In genomic region chr12:86831591-86832550, GRCm38 (mm10) we compare ENCODE assay signal across 8 mouse cellular contexts. TPM values are rescaled to one million over a fixed set of nuclear protein-coding genes. Genes with fewer than 3 reads are reported as not detected.
DNase-seq lines count a peak whose midpoint lies in the region; ATAC-seq and TF ChIP-seq lines count a peak whose summit lies in the region.

No protein-coding gene starts in this region.

- TF ChIP-seq CTCF in liver, embryonic 14.5 days (IDR thresholded peaks at IDR 0.05; ENCODE audit: low read depth): no peak

- TF ChIP-seq EP300 in liver, embryonic 14.5 days (IDR thresholded peaks at IDR 0.05; ENCODE audit: low read depth): no peak

- peak overlapping the region; percentile 21 for H3K4me3 ChIP-seq in intestine, embryonic 16.5 days (ENCODE audit: low read length)
- H3K4me3 ChIP-seq in liver, embryonic 14.5 days (ENCODE audit: insufficient read depth in 1 of 2, low read depth in 2 of 2, low read length in 2 of 2): no peak overlapping the region
- no peak overlapping the region for H3K4me3 ChIP-seq in myocyte

- peaks cover 32% of the 10 kb centered on the region for H3K4me1 ChIP-seq in intestine, embryonic 16.5 days (ENCODE audit: control insufficient read depth, insufficient read depth, low read length)
- H3K4me1 ChIP-seq in liver, embryonic 14.5 days (replicated peaks; ENCODE audit: control insufficient read depth in 2 of 2, insufficient read depth in 2 of 2, low read length in 1 of 2): peaks cover 47 to 51% of the 10 kb centered on the region in 2 experiments

- TF ChIP-seq POLR2A in myocyte (IDR thresholded peaks at IDR 0.05; ENCODE audit: insufficient read length, low read depth): peak; percentile 53

- H3K9me3 ChIP-seq in intestine, embryonic 16.5 days (ENCODE audit: control insufficient read depth, low read length): no peaks in the 10 kb centered on the region
- no peaks in the 10 kb centered on the region for H3K9me3 ChIP-seq in liver, embryonic 14.5 days (ENCODE audit: control insufficient read depth, low read length)

- H3K27ac ChIP-seq in intestine, embryonic 16.5 days (ENCODE audit: low read length): peak overlapping the region; percentile 42; the same call in 1 of the 2 replicates
- H3K27ac ChIP-seq in liver, embryonic 14.5 days: no peak overlapping the region

- no peaks in the 10 kb centered on the region for H3K27me3 ChIP-seq in intestine, embryonic 16.5 days (replicated peaks; ENCODE audit: control insufficient read depth, insufficient read depth, low read length)
- H3K27me3 ChIP-seq in liver, embryonic 14.5 days (ENCODE audit: control insufficient read depth, insufficient read depth, low read length): no peaks in the 10 kb centered on the region
- H3K27me3 ChIP-seq in myocyte (ENCODE audit: control insufficient read depth, insufficient read depth, insufficient read length): no peaks in the 10 kb centered on the region

- 32% methylated on average over 32 of the region's 32 CpGs for WGBS in intestine, embryonic 16.5 days
- WGBS in liver, embryonic 14.5 days (ENCODE audit: insufficient replicate concordance): 22% methylated on average over 32 of the region's 32 CpGs

- H3K9ac ChIP-seq in intestine, embryonic 16.5 days (ENCODE audit: low read depth, low read length): peak overlapping the region; percentile 66
- peak overlapping the region; percentile 55 for H3K9ac ChIP-seq in liver, embryonic 14.5 days (replicated peaks)

- peak overlapping the region; percentile 49 for H3K4me2 ChIP-seq in intestine, embryonic 16.5 days (ENCODE audit: low read depth, low read length)
- H3K4me2 ChIP-seq in liver, embryonic 14.5 days (ENCODE audit: low read depth): peak overlapping the region; percentile 52
- H3K4me2 ChIP-seq in myocyte (ENCODE audit: low read depth): peak overlapping the region; percentile 89

- ATAC-seq in intestine, embryonic 16.5 days: peak; percentile 25
- no peak for ATAC-seq in liver, embryonic 14.5 days (ENCODE audit: insufficient read depth)

- no peak overlapping the region for H3ac ChIP-seq in myocyte (ENCODE audit: control insufficient read depth, insufficient read length)

- no peaks in the 10 kb centered on the region for H3K79me2 ChIP-seq in myocyte (ENCODE audit: control insufficient read depth, insufficient read depth)

- no peaks in the 10 kb centered on the region for H3K36me3 ChIP-seq in intestine, embryonic 16.5 days (ENCODE audit: control insufficient read depth, insufficient read depth, low read length)
- H3K36me3 ChIP-seq in liver, embryonic 14.5 days (replicated peaks; ENCODE audit: control insufficient read depth, insufficient read depth, low read depth): no peaks in the 10 kb centered on the region
- no peaks in the 10 kb centered on the region for H3K36me3 ChIP-seq in myocyte (ENCODE audit: control insufficient read depth, insufficient read depth)

- peak; percentile 48 for DNase-seq in urinary bladder, adult 2 months (ENCODE audit: low spot score)
- DNase-seq in urinary bladder, postnatal 10 days (ENCODE audit: low spot score): no peak
- peak; percentile 86 for DNase-seq in embryo, embryonic 10 days (ENCODE audit: low spot score)
- peak; percentile 79 to 87 for DNase-seq in heart, adult 18-20 months
- peak in 1 of 3 experiments; percentile 33 for DNase-seq in liver, embryonic 14.5 days (ENCODE audit: low read depth in 3 of 3, low spot score in 3 of 3)
- DNase-seq in thymus, postnatal 25 days: peak; percentile 76

TF ChIP-seq in myocyte, 11 proteins besides CTCF, POLR2A, EP300 and RAD21:
- TF ChIP-seq TCF12 (IDR thresholded peaks at IDR 0.05; ENCODE audit: insufficient read depth, poor library complexity, severe bottlenecking) (no peak), POLR2AphosphoS2 (IDR thresholded peaks at IDR 0.05; ENCODE audit: insufficient read length, low read depth) (peak; percentile 64), MYOG (IDR thresholded peaks at IDR 0.05; ENCODE audit: control insufficient read depth in 1 of 3, insufficient read depth in 1 of 3, insufficient read length in 2 of 3, low read depth in 2 of 3) (peak in 1 of 3 experiments; percentile 69), E2F4 (IDR thresholded peaks at IDR 0.05; ENCODE audit: insufficient read depth) (no peak), MYOD1 (IDR thresholded peaks at IDR 0.05; ENCODE audit: control insufficient read depth in 1 of 3, insufficient read length in 2 of 3, low read depth in 2 of 3) (peak in 1 of 3 experiments; percentile 60), SRF (IDR thresholded peaks at IDR 0.05; ENCODE audit: control insufficient read depth, insufficient read length, low read depth) (no peak)

RNA-seq across cellular contexts. Expression of gene Irf2bpl, which starts 52.7 kb away (rescaled TPM):
- 29.6 and 38.2 TPM in 2 replicates for polyA plus RNA-seq in urinary bladder, adult 2 months (2012; rRNA removed)
- 10 to 100 TPM; 30.0 to 30.5 TPM for total RNA-seq in heart, adult 18-20 months (2021)
- 8.2 and 10.9 TPM in 2 replicates for polyA plus RNA-seq in intestine, embryonic 16.5 days (2015; fragmentation: Nextera tagmentation; extraction: Ambion mirVana)
- polyA plus RNA-seq in liver, embryonic 14.5 days (2012; rRNA removed): 1.4 and 1.5 TPM in 2 replicates
- polyA plus RNA-seq in liver, embryonic 14.5 days (2014; fragmentation: Nextera tagmentation; extraction: Ambion mirVana): 1.4 and 1.5 TPM in 2 replicates
- 59.1 TPM for polyA plus RNA-seq in myocyte (2012; fragmentation: generic; extraction: Trizol)
